Mouse (Mus musculus) kidney, postnatal 0 days (tissue): ENCODE results near the gene Arpc4. TPM values are rescaled to one million over a fixed set of nuclear protein-coding genes. Genes with fewer than 3 reads are reported as not detected.

Experiments
- ATAC-seq: fragments of 200-750 bp; cut with Nextera tagmentation; replicated peaks from 2 replicates; pipeline ENCODE4 v1.8.0; 2017; ENCODE audit warnings: low read depth, moderate number of reproducible peaks, moderate TSS enrichment, moderate library complexity; ENCODE audit not compliant: low FRiP score
- DNase-seq: peaks from one replicate; pipeline ENCODE4 v3.0.0-alpha.2; 2016; ENCODE audit warnings: low spot score
- H3K27ac ChIP-seq: fragments of 300-500 bp; sonication (generic); 2 replicates; pipeline ENCODE4 v1.5.1; 2014; ENCODE audit warnings: mild to moderate bottlenecking
- H3K27me3 ChIP-seq: fragments of 300-500 bp; sonication (generic); 2 replicates; pipeline ENCODE4 v1.6.1; 2014; ENCODE audit warnings: low read length, mixed read lengths; ENCODE audit not compliant: insufficient read depth
- H3K36me3 ChIP-seq: fragments of 300-500 bp; sonication (generic); 2 replicates; pipeline ENCODE4 v1.6.1; 2014; ENCODE audit warnings: low read length, mixed read lengths; ENCODE audit not compliant: insufficient read depth
- H3K4me1 ChIP-seq: fragments of 300-500 bp; sonication (generic); replicated peaks from 2 replicates; pipeline ENCODE4 v1.6.1; 2014; ENCODE audit warnings: antibody characterized with exemption, low read length, mixed read lengths; ENCODE audit not compliant: insufficient read depth
- H3K4me2 ChIP-seq: fragments of 300-500 bp; sonication (generic); 2 replicates; pipeline ENCODE4 v1.6.1; 2014; ENCODE audit warnings: mild to moderate bottlenecking, low read length, moderate library complexity, mixed read lengths
- H3K4me3 ChIP-seq: fragments of 300-500 bp; sonication (generic); replicated peaks from 2 replicates; pipeline ENCODE4 v1.5.1; 2014; ENCODE audit warnings: low read depth, low read length
- H3K9ac ChIP-seq: fragments of 300-500 bp; sonication (generic); 2 replicates; pipeline ENCODE4 v1.6.1; 2014; ENCODE audit warnings: low read depth, low read length
- H3K9me3 ChIP-seq: fragments of 300-500 bp; sonication (generic); replicated peaks from 2 replicates; pipeline ENCODE4 v1.6.1; 2016; ENCODE audit warnings: low read length, inconsistent platforms, mixed read lengths
- CTCF ChIP-seq: IDR thresholded peaks from 2 replicates; pipeline ENCODE4 v1.5.1; 2016; ENCODE audit warnings: antibody characterized with exemption, low read depth, mild to moderate bottlenecking, moderate library complexity
- WGBS: fragments of 180-500 bp; shearing (Covaris S2); extraction: QIAGEN DNeasy Blood & Tissue Kit; methylation state at CpG from one replicate; pipeline ENCODE4 v1.1.7; 2014; 5-methylcytosine and 5-hydroxymethylcytosine counted together
- polyA plus RNA-seq: library from polyadenylated mRNA; unstranded; fragments of >200 nt; fragmentation: Nextera tagmentation; extraction: Ambion mirVana; gene quantifications from 2 replicates; pipeline ENCODE4 v1.2.1, GENCODE M21; 2015

Arpc4 gene
- polyA plus RNA-seq, 1 experiment from 2014 or later: 375 TPM

DNA sequence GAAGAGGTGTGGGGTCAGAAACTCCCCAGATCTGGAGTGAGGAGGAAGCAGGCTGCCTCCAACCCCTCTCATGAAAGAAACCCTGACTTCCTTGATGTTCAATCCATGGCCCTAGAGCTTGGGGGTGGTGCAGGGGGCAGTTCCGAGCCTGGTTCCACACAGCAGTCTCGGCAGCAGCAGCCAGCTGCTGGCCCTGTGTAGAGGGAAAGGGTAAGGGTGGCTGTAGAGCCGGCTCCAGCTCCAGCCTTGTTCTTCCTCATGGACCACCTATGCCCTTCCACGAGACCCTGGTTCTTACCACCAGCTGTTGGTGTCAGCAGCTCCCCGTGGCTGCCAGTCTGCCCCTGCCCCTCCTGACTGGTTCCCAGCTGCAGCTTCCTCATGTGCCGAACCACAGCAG lies 43.7 kb upstream of the Arpc4 start:
- DNase-seq (no peak), ATAC-seq (no peak)
- no peak overlapping the region for H3K4me2 ChIP-seq
- no peaks in the 10 kb centered on the region for H3K9me3 ChIP-seq
- H3K4me1 ChIP-seq: no peaks in the 10 kb centered on the region
- no peak overlapping the region for H3K9ac ChIP-seq
- no peak overlapping the region for H3K27ac ChIP-seq
- TF ChIP-seq CTCF: no peak
- peaks cover 49% of the 10 kb centered on the region for H3K36me3 ChIP-seq
- WGBS: 61% methylated on average over 6 of the region's 6 CpGs
- H3K4me3 ChIP-seq: no peak overlapping the region
- no peaks in the 10 kb centered on the region for H3K27me3 ChIP-seq

DNA sequence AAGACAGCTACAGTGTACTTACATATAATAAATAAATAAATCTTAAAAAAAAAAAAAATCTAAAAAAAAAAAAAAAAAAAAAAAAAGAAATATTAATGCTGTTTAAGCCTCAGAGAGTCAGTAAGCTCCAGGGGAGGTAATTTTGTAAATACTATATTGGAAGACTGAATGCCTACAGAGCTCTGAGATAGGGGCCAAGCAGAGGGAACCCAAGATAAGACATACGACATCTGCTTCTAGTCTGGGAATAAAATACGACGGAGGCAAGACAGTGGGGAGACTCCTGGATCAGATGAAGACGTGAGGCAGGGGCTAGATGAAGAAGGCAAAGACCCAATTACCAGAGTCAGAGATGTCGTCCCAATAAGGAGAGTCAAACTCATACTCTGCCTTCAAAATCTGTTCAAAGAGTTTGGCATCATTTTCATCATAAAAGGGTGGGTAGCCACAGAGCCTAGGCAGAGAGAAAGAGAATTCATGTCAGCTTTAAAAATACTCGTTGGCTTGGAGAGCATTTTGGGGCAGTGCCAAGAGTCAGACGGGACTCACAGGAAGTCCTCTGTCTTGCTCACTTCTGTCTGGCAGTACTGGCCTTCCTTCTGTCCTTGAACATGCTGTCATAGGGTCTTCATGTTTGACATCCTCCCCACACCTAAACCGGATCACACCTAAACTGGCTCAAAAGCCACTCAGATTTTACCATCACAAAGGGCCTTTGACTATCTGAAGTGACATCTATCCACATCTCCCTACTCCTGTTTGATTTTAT lies 40.9 kb upstream of the Arpc4 start:
- H3K9ac ChIP-seq: no peak overlapping the region
- H3K27me3 ChIP-seq: no peaks in the 10 kb centered on the region
- peaks cover 7% of the 10 kb centered on the region; the same call in 1 of the 2 replicates for H3K4me1 ChIP-seq
- no peak overlapping the region for H3K4me3 ChIP-seq
- H3K27ac ChIP-seq: no peak overlapping the region
- no peak overlapping the region for H3K4me2 ChIP-seq
- DNase-seq (no peak), ATAC-seq (no peak)
- 52% methylated on average over 8 of the region's 8 CpGs for WGBS
- no peak for TF ChIP-seq CTCF
- no peaks in the 10 kb centered on the region for H3K9me3 ChIP-seq
- peaks cover 49% of the 10 kb centered on the region for H3K36me3 ChIP-seq

DNA sequence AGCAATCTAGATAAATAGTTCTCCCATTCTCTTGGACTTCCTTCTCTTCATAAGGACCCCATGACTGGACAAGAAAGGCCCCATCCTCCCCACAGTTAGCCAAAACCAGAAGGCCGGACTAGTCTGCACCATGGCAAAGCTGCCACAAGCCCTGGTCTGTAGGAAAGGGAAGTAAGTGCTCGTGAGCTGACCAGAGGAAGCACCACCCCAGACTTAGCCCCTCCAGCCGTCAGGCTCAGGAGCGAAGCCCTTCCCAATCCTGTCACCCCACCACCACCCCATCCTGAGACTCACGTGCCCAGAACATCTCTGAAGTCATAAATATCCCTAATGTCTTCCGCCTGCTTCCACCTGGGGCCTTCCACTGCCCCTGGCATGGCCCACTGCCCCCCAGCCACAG lies 36.3 kb upstream of the Arpc4 start:
- no peak for TF ChIP-seq CTCF
- Histone ChIP-seq H3K9ac (no peak overlapping the region), H3K27ac (no peak overlapping the region), H3K4me3 (no peak overlapping the region), H3K4me1 (peaks cover 27% of the 10 kb centered on the region), H3K4me2 (peak overlapping the region; percentile 21), H3K27me3 (no peaks in the 10 kb centered on the region), H3K9me3 (no peaks in the 10 kb centered on the region), H3K36me3 (peaks cover 27% of the 10 kb centered on the region; the same call in 1 of the 2 replicates)
- DNase-seq (no peak), ATAC-seq (no peak)
- 53% methylated on average over 6 of the region's 6 CpGs for WGBS

DNA sequence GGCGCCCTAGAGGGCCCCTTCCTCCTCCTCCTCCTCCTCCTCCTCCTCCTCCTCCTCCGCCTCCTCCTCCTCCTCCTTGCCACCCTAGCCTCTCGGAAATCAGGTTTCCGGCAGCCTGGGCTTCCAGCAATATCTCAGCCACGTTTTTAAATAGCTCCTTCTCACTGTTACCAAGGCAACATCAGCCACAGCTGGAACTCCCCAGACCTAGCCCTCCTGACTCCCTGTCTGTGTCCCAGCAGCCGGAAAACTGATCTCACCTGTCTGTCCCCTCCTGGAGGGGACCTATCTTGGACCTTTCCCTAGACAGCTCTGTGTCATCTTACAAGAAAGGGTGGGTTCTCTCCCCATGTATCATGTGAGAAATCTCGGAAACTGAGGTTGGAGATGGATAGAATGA lies 35.6 kb upstream of the Arpc4 start:
- H3K4me1 ChIP-seq: peaks cover 27% of the 10 kb centered on the region
- H3K9ac ChIP-seq: 0 out of 2 replicates have a peak overlapping the region, but pooled peaks have one; percentile 27
- no peak overlapping the region for H3K27ac ChIP-seq
- no peaks in the 10 kb centered on the region for H3K27me3 ChIP-seq
- peak overlapping the region; percentile 78 for H3K4me2 ChIP-seq
- H3K9me3 ChIP-seq: no peaks in the 10 kb centered on the region
- H3K36me3 ChIP-seq: peaks cover 27% of the 10 kb centered on the region; the same call in 1 of the 2 replicates
- 0 out of 2 replicates have a peak overlapping the region, but pooled peaks have one; percentile 9 for H3K4me3 ChIP-seq
- TF ChIP-seq CTCF: no peak
- ATAC-seq (no peak), DNase-seq (peak; percentile 58)
- WGBS: 15% methylated on average over 6 of the region's 7 CpGs

DNA sequence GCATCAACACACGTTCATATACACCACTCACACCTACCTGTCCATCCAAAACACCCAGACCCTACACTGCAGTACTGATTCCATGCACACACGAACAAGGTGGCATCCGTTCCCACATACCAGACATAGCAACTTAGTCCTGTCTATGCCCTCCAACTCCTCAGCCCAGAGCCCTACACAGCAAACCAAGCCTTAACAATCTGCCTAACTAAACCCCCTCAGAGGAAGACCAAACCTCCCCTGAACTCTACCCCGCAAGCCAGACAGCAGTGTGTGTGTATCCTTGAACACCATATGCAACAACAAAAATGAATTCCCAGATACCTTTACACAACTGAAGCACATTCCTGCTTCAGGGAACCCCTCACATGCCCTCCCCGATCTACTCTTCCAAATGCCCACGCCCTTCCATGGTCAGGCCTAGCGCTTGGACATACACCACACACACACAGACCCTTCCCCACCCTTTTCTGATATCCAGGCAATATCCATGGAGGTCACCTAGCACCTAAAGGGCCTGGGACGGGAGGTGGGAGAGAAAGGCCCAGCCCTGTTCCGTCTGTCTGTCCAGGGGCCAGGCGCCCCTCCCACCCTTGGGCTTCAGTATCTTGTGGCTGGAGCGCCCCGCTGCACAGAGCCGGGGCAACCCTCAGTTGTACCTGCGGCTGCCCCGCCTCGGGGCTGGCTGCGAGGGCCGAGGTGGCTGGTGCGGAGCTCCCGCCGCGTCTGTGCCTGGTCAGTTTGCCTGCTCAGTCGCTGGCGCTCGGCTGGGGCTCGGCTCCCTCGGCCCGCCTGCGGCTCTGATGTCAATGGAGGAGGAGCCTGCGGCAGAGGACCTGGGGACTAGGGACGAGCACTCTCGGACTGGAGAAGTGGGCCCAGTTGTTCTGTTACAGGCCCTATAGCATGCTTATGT lies 34.5 kb upstream of the Arpc4 start, which contains the start of gene Camk1:
Gene Camk1 (minus strand): TSS at position 808 of the 916 bp plus-strand sequence.
- H3K27ac ChIP-seq: peak within 1 kb of the TSS; percentile 60
- H3K36me3 ChIP-seq: peaks cover 17% of the 10 kb centered on the region; the same call in 1 of the 2 replicates
- WGBS: 9% methylated on average over 32 of the region's 32 CpGs
- no peaks in the 10 kb centered on the region for H3K9me3 ChIP-seq
- no peaks in the 10 kb centered on the region for H3K27me3 ChIP-seq
- no peak for TF ChIP-seq CTCF
- peak within 1 kb of the TSS; percentile 70 for H3K4me3 ChIP-seq
- H3K4me2 ChIP-seq: peak within 1 kb of the TSS; percentile 78
- peak within 1 kb of the TSS; percentile 74 for H3K9ac ChIP-seq
- H3K4me1 ChIP-seq: peaks cover 27% of the 10 kb centered on the region
- ATAC-seq (peak; percentile 73), DNase-seq (peak; percentile 86)

DNA sequence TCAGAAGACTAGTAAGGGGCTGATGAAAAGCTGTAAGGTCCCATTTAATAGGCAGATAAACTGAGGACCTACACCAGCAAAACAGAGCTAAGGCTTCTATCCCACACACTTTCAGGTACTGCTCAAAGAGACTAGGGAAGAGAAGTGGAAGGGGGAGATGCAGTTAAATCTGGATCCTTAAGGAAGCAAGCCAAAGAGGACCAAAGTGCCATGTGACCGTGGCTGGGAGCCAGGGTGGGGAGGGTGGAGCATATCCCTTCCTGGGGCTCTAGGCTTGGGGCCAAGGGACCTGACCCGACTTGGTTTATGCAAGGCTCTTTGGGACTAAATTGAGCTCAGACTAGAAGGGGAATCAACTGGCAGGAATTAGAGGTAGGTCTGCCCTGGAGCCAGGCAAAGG lies 33.6 kb upstream of the Arpc4 start:
- Histone ChIP-seq H3K27me3 (no peaks in the 10 kb centered on the region), H3K27ac (peak overlapping the region; percentile 60), H3K4me3 (no peak overlapping the region), H3K9ac (peak overlapping the region; percentile 74; the same call in 1 of the 2 replicates), H3K36me3 (peaks cover 8% of the 10 kb centered on the region; the same call in 1 of the 2 replicates), H3K4me1 (peaks cover 27% of the 10 kb centered on the region), H3K4me2 (peak overlapping the region; percentile 78), H3K9me3 (no peaks in the 10 kb centered on the region)
- no peak for TF ChIP-seq CTCF
- ATAC-seq (no peak), DNase-seq (peak; percentile 47)
- 23% methylated on average over 2 of the region's 2 CpGs for WGBS
